Mouse (Mus musculus) intestine, embryonic 15.5 days (tissue): ENCODE data around the gene Irx1. TPM values are rescaled to one million over a fixed set of nuclear protein-coding genes. Genes with fewer than 3 reads are reported as not detected.

ENCODE experiments used
- ATAC-seq: fragments of 200-750 bp; cut with Nextera tagmentation; 2 replicates; pipeline ENCODE4 v1.8.0; 2017; ENCODE audit warnings: moderate TSS enrichment, moderate library complexity
- H3K27ac ChIP-seq: fragments of 300-500 bp; sonication (generic); 2 replicates; pipeline ENCODE4 v1.5.1; 2015; ENCODE audit warnings: mild to moderate bottlenecking, inconsistent platforms
- H3K27me3 ChIP-seq: fragments of 300-500 bp; sonication (generic); replicated peaks from 2 replicates; pipeline ENCODE4 v1.6.1; 2015; ENCODE audit warnings: inconsistent platforms
- H3K36me3 ChIP-seq: fragments of 300-500 bp; sonication (generic); 2 replicates; pipeline ENCODE4 v1.6.1; 2015; ENCODE audit warnings: inconsistent platforms
- H3K4me1 ChIP-seq: fragments of 300-500 bp; sonication (generic); replicated peaks from 2 replicates; pipeline ENCODE4 v1.6.1; 2015; ENCODE audit warnings: inconsistent platforms
- H3K4me2 ChIP-seq: fragments of 300-500 bp; sonication (generic); replicated peaks from 2 replicates; pipeline ENCODE4 v1.6.1; 2015; ENCODE audit warnings: mild to moderate bottlenecking, inconsistent platforms
- H3K4me3 ChIP-seq: fragments of 300-500 bp; sonication (generic); replicated peaks from 2 replicates; pipeline ENCODE4 v1.5.1; 2015; ENCODE audit warnings: inconsistent platforms
- H3K9ac ChIP-seq: fragments of 300-500 bp; sonication (generic); 2 replicates; pipeline ENCODE4 v1.6.1; 2015; ENCODE audit warnings: inconsistent platforms
- H3K9me3 ChIP-seq: fragments of 300-500 bp; sonication (generic); 2 replicates; pipeline ENCODE4 v1.6.1; 2016; ENCODE audit warnings: inconsistent platforms
- whole genome bisulfite sequencing: fragments of 180-500 bp; shearing (Covaris S2); methylation state at CpG from one replicate; pipeline ENCODE4 v1.1.7; 2015; 5-methylcytosine and 5-hydroxymethylcytosine counted together
- polyA plus RNA-seq: library from polyadenylated mRNA; unstranded; fragments of >200 nt; fragmentation: Nextera tagmentation; extraction: Ambion mirVana; gene quantifications from 2 replicates; pipeline ENCODE4 v1.2.1, GENCODE M21; 2015

Irx1 gene
- polyA plus RNA-seq, 1 experiment from 2014 or later: not detected

- Histone ChIP-seq H3K27me3 (peaks cover 93% of the 10 kb centered on the region), H3K4me3 (no peak overlapping the region), H3K9ac (no peak overlapping the region), H3K4me2 (no peak overlapping the region), H3K36me3 (no peaks in the 10 kb centered on the region), H3K27ac (no peak overlapping the region), H3K9me3 (no peaks in the 10 kb centered on the region), H3K4me1 (peaks cover 21% of the 10 kb centered on the region)
- ATAC-seq: no peak
- WGBS: 4% methylated on average over 9 of the region's 9 CpGs
Measured at GRCm38 (mm10) chr13:71960277-71960672, 3.2 kb downstream of the Irx1 start.

DNA sequence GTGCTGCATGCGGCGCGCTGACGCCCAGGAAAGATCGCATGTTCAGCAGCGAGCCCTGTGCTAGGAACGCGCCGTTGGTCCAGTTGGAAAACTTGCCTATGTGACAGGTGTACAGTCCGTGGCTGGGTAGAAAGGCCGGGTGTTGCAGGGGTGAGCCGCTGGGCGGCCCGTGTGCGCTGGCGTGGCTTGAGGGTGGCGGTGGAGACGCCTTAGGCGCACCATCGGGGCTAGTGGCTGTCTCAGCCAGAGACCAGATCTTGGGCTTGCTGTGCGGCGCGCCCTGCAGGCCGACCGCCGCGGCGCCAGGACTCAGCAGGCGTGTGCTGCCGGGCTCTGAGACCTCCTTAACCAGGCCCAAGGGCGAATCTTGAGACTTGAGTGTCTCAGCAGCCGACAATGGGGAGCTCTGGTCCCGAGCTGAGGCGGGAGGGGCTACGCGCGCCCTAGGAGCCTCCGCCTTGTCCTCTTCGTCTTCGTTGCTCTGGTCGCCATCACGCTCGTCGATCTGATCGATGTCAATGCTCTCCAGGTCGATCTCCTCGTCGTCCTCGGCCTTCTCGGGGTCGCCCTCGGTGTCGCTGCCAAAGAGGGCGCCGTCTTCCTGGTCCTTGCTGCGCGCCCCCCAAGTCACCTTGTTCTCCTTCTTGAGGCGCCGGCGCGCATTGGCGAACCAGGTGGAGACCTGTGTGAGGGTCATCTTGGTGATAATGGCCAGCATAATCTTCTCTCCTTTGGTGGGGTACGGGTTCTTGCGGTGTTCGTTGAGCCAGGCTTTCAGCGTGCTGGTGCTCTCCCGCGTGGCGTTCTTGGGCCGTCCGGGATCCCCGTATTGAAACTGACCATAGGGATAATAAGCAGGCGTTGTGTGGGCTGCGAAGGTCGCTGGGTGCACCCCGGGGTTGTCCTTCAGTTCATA lies 3.9 kb downstream of the Irx1 start:
- Histone ChIP-seq H3K9me3 (no peaks in the 10 kb centered on the region), H3K27me3 (peaks cover 88% of the 10 kb centered on the region), H3K27ac (no peak overlapping the region), H3K4me1 (peaks cover 21% of the 10 kb centered on the region), H3K9ac (no peak overlapping the region), H3K4me2 (peak overlapping the region; percentile 34), H3K36me3 (no peaks in the 10 kb centered on the region), H3K4me3 (peak overlapping the region; percentile 10; the same call in 1 of the 2 replicates)
- WGBS: 4% methylated on average over 76 of the region's 76 CpGs
- ATAC-seq: peak; percentile 50

GRCm38 (mm10) chr13:71958651-71959050 lies 4.9 kb downstream of the Irx1 start:
- H3K36me3 ChIP-seq: no peaks in the 10 kb centered on the region
- no peak for ATAC-seq
- H3K9ac ChIP-seq: no peak overlapping the region
- no peaks in the 10 kb centered on the region for H3K9me3 ChIP-seq
- H3K4me1 ChIP-seq: peaks cover 18% of the 10 kb centered on the region
- WGBS: 11% methylated on average over 16 of the region's 16 CpGs
- H3K27me3 ChIP-seq: peaks cover 88% of the 10 kb centered on the region
- H3K27ac ChIP-seq: no peak overlapping the region
- no peak overlapping the region for H3K4me3 ChIP-seq
- H3K4me2 ChIP-seq: no peak overlapping the region

DNA sequence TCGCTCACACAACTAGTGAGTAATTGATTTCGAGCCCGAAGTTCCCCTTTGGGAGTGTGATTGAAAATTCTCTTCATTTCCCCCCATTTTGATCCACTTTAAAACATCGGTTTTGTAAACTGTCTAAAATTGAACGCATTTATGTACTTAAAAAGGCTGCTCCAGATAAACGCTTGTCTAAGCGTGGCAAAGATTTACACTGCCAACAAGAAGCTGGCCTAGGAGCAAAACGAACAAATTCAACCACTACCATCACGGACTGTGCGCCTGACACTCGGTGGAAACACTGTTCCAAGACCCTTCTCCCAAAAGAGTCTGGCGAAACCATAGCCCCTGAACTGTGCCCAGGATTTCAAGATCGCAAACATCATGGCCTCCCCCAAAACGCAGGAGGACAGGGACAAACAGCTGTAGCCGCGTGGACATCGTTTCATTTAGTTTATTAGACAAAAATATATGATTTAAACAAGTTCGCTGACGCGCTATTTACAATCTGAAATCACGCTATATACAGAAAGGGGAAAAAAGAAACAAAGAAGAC lies 5.6 kb downstream of the Irx1 start:
- no peak overlapping the region for H3K4me3 ChIP-seq
- H3K36me3 ChIP-seq: no peaks in the 10 kb centered on the region
- H3K4me2 ChIP-seq: no peak overlapping the region
- no peaks in the 10 kb centered on the region for H3K9me3 ChIP-seq
- no peak overlapping the region for H3K9ac ChIP-seq
- no peak for ATAC-seq
- 15% methylated on average over 21 of the region's 21 CpGs for WGBS
- H3K27me3 ChIP-seq: peaks cover 83% of the 10 kb centered on the region
- peaks cover 10% of the 10 kb centered on the region; the same call in 1 of the 2 replicates for H3K4me1 ChIP-seq
- H3K27ac ChIP-seq: no peak overlapping the region

- Histone ChIP-seq H3K9ac (no peak overlapping the region), H3K27me3 (peaks cover 76% of the 10 kb centered on the region), H3K4me3 (no peak overlapping the region), H3K4me2 (no peak overlapping the region), H3K27ac (no peak overlapping the region), H3K36me3 (no peaks in the 10 kb centered on the region), H3K4me1 (0 out of 2 replicates have a peak, but pooled peaks cover 9% of the 10 kb centered on the region), H3K9me3 (no peaks in the 10 kb centered on the region)
- WGBS: 23% methylated on average over 18 of the region's 18 CpGs
- ATAC-seq: no peak
Measured at GRCm38 (mm10) chr13:71957147-71957546, 6.4 kb downstream of the Irx1 start.

- H3K9me3 ChIP-seq: no peaks in the 10 kb centered on the region
- no peak overlapping the region for H3K9ac ChIP-seq
- H3K4me1 ChIP-seq: 0 out of 2 replicates have a peak, but pooled peaks cover 9% of the 10 kb centered on the region
- peaks cover 75% of the 10 kb centered on the region for H3K27me3 ChIP-seq
- 10% methylated on average over 9 of the region's 9 CpGs for WGBS
- H3K36me3 ChIP-seq: no peaks in the 10 kb centered on the region
- ATAC-seq: 0 out of 2 replicates have a peak, but pooled peaks have one; percentile 34
- no peak overlapping the region for H3K27ac ChIP-seq
- no peak overlapping the region for H3K4me3 ChIP-seq
- no peak overlapping the region for H3K4me2 ChIP-seq
Measured at GRCm38 (mm10) chr13:71956481-71956880, 7.0 kb downstream of the Irx1 start.

DNA sequence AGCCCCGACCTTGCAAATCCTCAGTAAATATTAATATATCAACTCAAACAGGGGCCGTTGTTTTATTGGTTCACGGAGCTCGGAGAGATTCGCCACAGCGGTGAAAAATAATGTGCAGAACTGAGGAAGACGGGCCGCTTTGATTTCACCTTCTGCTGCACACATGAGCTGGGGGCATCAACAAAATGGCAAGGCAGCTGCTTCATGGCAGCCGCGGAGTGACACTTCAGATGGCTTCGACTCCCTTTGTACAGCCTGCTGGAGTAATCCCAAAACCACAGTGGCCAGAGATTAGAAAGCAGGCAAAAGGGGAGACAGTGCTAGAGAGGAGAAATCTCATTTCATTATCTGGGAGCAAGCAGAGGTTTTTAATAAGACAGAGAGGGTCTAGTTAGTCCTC lies 11.6 kb downstream of the Irx1 start:
- no peaks in the 10 kb centered on the region for H3K9me3 ChIP-seq
- H3K4me1 ChIP-seq: no peaks in the 10 kb centered on the region
- H3K36me3 ChIP-seq: no peaks in the 10 kb centered on the region
- WGBS: 12% methylated on average over 11 of the region's 11 CpGs
- H3K9ac ChIP-seq: no peak overlapping the region
- no peak overlapping the region for H3K4me3 ChIP-seq
- H3K27ac ChIP-seq: no peak overlapping the region
- H3K4me2 ChIP-seq: no peak overlapping the region
- no peak for ATAC-seq
- peaks cover 41% of the 10 kb centered on the region for H3K27me3 ChIP-seq

- Histone ChIP-seq H3K4me1 (no peaks in the 10 kb centered on the region), H3K27me3 (peaks cover 22% of the 10 kb centered on the region; the same call in 1 of the 2 replicates), H3K27ac (no peak overlapping the region), H3K36me3 (no peaks in the 10 kb centered on the region), H3K9ac (no peak overlapping the region), H3K4me3 (no peak overlapping the region), H3K9me3 (no peaks in the 10 kb centered on the region), H3K4me2 (no peak overlapping the region)
- no peak for ATAC-seq
- 51% methylated on average over 5 of the region's 5 CpGs for WGBS
Measured at GRCm38 (mm10) chr13:71949859-71950258, 13.7 kb downstream of the Irx1 start.

- no peak overlapping the region for H3K4me3 ChIP-seq
- H3K9me3 ChIP-seq: no peaks in the 10 kb centered on the region
- H3K4me2 ChIP-seq: no peak overlapping the region
- H3K4me1 ChIP-seq: no peaks in the 10 kb centered on the region
- WGBS: 77% methylated on average over 3 of the region's 3 CpGs
- no peak overlapping the region for H3K27ac ChIP-seq
- ATAC-seq: no peak
- H3K36me3 ChIP-seq: no peaks in the 10 kb centered on the region
- no peak overlapping the region for H3K9ac ChIP-seq
- no peaks in the 10 kb centered on the region for H3K27me3 ChIP-seq
Measured at GRCm38 (mm10) chr13:71910361-71910760, 53.2 kb downstream of the Irx1 start.
